Mouse (Mus musculus): ENCODE measurements around the gene Flot2.

DNA sequence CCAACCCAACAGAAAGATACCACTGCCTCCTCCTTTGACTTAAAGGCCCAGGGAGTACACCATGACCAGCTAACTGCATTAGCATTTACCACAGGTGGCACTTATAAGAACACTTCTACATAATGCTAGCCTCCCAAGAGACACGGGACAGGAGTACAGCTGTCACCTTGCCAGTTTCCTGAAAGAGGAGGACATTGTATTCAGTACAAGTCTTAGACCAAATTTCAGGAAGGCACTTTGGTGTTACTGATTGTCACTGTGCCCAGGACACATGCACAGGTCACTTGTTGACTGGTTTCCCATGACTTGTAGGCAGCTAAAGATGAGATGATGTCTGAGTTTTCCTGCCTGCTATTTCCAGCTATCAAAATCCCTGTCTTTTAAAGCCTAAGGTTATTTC lies 42.2 kb upstream of the Flot2 start:
- TF ChIP-seq POLR2A (IDR thresholded peaks at IDR 0.05; ENCODE audit: extremely low read depth, insufficient read depth, low read length): no peak
- no peak for TF ChIP-seq CTCF (IDR thresholded peaks at IDR 0.05; ENCODE audit: low read depth, low read length)
